Comparison of ENCODE assay signal across 9 mouse cellular contexts in the genomic region with DNA sequence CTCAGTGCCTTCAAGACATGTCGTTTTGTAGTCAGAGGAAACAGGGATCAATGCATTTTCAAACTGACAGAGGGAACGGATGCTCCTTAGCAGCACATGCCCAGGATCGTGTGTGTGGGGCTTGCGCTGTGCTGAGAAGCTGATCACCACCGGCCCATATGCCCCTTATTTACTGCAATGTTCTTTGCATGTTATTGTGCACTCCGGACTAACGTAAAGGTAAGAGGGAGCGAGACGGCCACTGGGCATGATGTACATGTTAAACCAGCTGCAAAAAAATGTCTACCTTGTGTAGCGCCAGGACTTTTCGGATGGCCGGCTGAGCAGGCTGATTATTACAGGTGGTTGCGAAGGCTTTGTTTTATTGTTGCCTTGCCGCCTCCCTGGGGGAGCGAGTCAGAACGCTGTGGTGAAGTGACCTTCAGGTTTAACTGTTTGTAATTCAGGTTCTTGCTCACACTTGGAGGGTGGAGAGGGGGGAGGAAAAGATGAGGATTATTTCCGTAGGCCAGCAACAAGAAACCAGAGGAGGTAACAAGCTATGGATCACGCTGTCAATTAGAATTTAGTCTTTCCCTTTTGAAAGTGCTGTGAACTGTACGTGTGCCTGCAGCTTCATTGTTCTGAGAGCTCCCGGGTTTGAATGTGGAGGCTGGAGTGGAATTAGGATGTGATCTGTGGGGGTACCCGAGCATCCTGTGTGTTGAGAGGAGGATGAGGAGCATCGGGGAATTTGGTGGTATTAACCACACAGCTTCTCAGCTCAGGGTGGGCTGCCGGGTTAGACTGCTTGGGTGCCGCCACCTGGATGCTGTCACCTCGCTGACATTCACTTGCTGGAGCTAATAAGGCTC.
DNase-seq lines count a peak whose midpoint lies in the region; ATAC-seq lines count a peak whose summit lies in the region.
"Had no signal": no experiment of that assay in that cellular context is flagged by ENCODE, and none has a peak within 500 bp of the region (broad histone marks: within the 10 kb centered on the region; RNA-seq: fewer than 3 reads in every experiment).

No protein-coding gene starts in this region.

- peak overlapping the region; percentile 73 for H3K4me2 ChIP-seq in hindbrain, embryonic 15.5 days
- H3K4me2 ChIP-seq in stomach, embryonic 15.5 days, result peak overlapping the region; percentile 27

- H3K9ac ChIP-seq in hindbrain, embryonic 15.5 days, result peak overlapping the region; percentile 40
- H3K9ac ChIP-seq in stomach, embryonic 15.5 days, result no peak overlapping the region

- peak; percentile 79 for ATAC-seq in hindbrain, embryonic 15.5 days (ENCODE audit: low FRiP score, low read depth)
- no peak for ATAC-seq in stomach, embryonic 15.5 days (ENCODE audit: insufficient read depth, low FRiP score, low read depth)

- no peak for DNase-seq in heart, embryonic 10.5 days (ENCODE audit: low spot score)
- DNase-seq in heart, adult 18-20 months, result no peak
- peak; percentile 35 for DNase-seq in embryo, embryonic 10.5 days (ENCODE audit: low spot score)
- DNase-seq in mesoderm, embryonic 11.5 days (ENCODE audit: low read depth, low spot score), result peak; percentile 16
- no peak for DNase-seq in adrenal gland, postnatal 25 days
- no peak for DNase-seq in thymus, postnatal 4 days

- peaks cover 14% of the 10 kb centered on the region; the same call in 1 of the 2 replicates for H3K27me3 ChIP-seq in heart, embryonic 10.5 days (ENCODE audit: insufficient read depth, poor library complexity, severe bottlenecking)
- no peaks in the 10 kb centered on the region for H3K27me3 ChIP-seq in hindbrain, embryonic 15.5 days
- no peaks in the 10 kb centered on the region for H3K27me3 ChIP-seq in stomach, embryonic 15.5 days (replicated peaks)

- no peaks in the 10 kb centered on the region for H3K9me3 ChIP-seq in heart, embryonic 10.5 days
- no peaks in the 10 kb centered on the region for H3K9me3 ChIP-seq in hindbrain, embryonic 15.5 days
- H3K9me3 ChIP-seq in stomach, embryonic 15.5 days, result no peaks in the 10 kb centered on the region

- H3K36me3 ChIP-seq in heart, embryonic 10.5 days, result no peaks in the 10 kb centered on the region
- H3K36me3 ChIP-seq in hindbrain, embryonic 15.5 days, result no peaks in the 10 kb centered on the region
- H3K36me3 ChIP-seq in stomach, embryonic 15.5 days, result no peaks in the 10 kb centered on the region

- H3K4me1 ChIP-seq in heart, embryonic 10.5 days, result no peaks in the 10 kb centered on the region
- peaks cover 16% of the 10 kb centered on the region; the same call in 1 of the 2 replicates for H3K4me1 ChIP-seq in hindbrain, embryonic 15.5 days (replicated peaks)
- no peaks in the 10 kb centered on the region for H3K4me1 ChIP-seq in stomach, embryonic 15.5 days

- no peak overlapping the region for H3K27ac ChIP-seq in heart, embryonic 10.5 days
- H3K27ac ChIP-seq in hindbrain, embryonic 15.5 days (replicated peaks), result peak overlapping the region; percentile 6
- H3K27ac ChIP-seq in stomach, embryonic 15.5 days, result no peak overlapping the region

- 23% methylated on average over 25 of the region's 25 CpGs for WGBS in heart, embryonic 10.5 days
- WGBS in hindbrain, embryonic 15.5 days, result 9% methylated on average over 25 of the region's 25 CpGs
- WGBS in stomach, embryonic 15.5 days, result 17% methylated on average over 25 of the region's 25 CpGs

- H3K4me3 ChIP-seq in heart, embryonic 10.5 days, result peak overlapping the region; percentile 45
- H3K4me3 ChIP-seq in hindbrain, embryonic 15.5 days, result peak overlapping the region; percentile 41
- H3K4me3 ChIP-seq in stomach, embryonic 15.5 days (replicated peaks), result 0 out of 2 replicates have a peak overlapping the region, but pooled peaks have one; percentile 8
- H3K4me3 ChIP-seq: erythroblast, embryonic 14.5 days had no signal

Comparison
In these comparisons a context has a peak if more than half of its experiments do, and no peak if none do; other contexts are left out.
1. DNase-seq: peak in embryo, embryonic 10.5 days (single experiment) and mesoderm, embryonic 11.5 days (single experiment); none in heart, embryonic 10.5 days (single experiment), heart, adult 18-20 months (0 of 2), adrenal gland, postnatal 25 days (single experiment) and thymus, postnatal 4 days (single experiment).
2. Peak in every context shown above with its lines, with median percentiles within 50 percentile points of each other: H3K4me3 ChIP-seq.